Mouse (Mus musculus): ENCODE results near the gene Tmsb10. TPM values are rescaled to one million over a fixed set of nuclear protein-coding genes. Genes with fewer than 3 reads are reported as not detected.

Tmsb10 gene
- total RNA-seq, 2 experiments from 2014 or later: 259 to 303 TPM

- no peak for ATAC-seq (replicated peaks; ENCODE audit: low FRiP score, low TSS enrichment, poor library complexity, severe bottlenecking)
Observed at GRCm38 (mm10) chr6:72957093-72957435, 1.5 kb downstream of the Tmsb10 start.

DNA sequence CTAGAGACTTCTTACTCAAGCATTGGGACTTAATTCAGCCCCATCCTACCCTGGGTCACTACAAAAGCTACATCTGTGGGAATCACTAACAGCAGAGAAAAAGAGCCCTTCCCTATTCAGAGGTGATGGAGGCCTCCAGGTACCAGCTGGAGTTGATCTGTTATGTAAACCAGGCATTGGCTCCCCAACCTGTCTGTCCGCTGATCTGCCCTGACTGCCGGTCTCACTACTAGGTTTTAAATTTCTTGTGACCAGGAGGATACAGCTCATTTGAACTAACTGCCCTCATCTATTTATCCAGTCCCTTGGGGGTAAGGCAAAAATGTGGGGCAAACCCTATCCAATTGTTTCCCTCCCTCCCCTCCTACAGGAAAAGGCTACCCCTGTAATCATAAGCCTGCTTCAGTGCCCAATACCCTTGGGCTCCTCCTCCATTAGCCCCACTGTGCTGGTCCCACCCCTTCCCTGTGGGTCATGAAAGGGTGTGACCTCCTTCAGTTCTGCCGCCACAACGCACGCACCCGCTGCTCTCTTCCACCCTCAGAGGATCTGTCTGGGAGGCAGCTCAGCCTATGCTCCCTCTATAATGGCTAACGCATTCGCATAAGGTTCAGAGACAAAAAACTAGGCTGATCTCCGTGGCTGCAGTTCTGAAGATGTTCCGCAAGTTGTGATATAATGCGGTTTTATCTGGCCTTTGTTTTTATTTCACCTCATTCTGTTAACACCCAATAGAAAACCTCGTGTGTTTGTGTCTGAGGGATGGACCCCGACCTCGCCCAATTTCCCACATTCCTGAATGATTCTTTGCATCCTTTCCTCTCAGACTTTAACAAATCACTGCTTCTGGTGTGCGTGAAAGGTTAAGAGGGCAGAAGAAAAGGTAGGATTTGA lies 2.1 kb downstream of the Tmsb10 start:
- peak; percentile 67 for ATAC-seq (replicated peaks; ENCODE audit: low FRiP score, low TSS enrichment, poor library complexity, severe bottlenecking)

GRCm38 (mm10) chr6:72955517-72956198 lies 2.9 kb downstream of the Tmsb10 start:
- ATAC-seq (replicated peaks; ENCODE audit: low FRiP score, low TSS enrichment, poor library complexity, severe bottlenecking): no peak

DNA sequence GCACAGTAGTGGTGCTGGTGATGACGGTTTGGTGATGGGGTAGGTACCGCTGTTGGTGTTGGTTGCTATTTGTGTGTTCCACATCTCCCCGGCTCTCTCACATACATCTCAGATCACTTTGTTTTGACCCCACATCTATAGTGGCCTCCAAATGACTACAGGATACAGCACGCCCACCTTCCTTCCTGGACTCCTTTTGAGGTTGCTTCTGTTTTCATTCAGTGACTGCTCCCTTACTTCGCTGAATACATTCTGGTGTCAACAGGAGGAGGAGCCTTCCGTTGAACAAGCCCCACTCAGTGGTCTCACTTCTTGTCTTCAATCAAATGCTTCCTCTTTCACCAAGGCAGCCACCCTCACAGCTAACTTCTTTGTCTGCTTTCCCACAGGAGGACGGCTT lies 3.8 kb downstream of the Tmsb10 start:
- ATAC-seq (replicated peaks; ENCODE audit: low FRiP score, low TSS enrichment, poor library complexity, severe bottlenecking): no peak

- ATAC-seq (replicated peaks; ENCODE audit: low FRiP score, low TSS enrichment, poor library complexity, severe bottlenecking): no peak
Observed at GRCm38 (mm10) chr6:72952967-72953366, 5.6 kb downstream of the Tmsb10 start.

GRCm38 (mm10) chr6:72952221-72952620 lies 6.3 kb downstream of the Tmsb10 start:
- ATAC-seq (replicated peaks; ENCODE audit: low FRiP score, low TSS enrichment, poor library complexity, severe bottlenecking): no peak

DNA sequence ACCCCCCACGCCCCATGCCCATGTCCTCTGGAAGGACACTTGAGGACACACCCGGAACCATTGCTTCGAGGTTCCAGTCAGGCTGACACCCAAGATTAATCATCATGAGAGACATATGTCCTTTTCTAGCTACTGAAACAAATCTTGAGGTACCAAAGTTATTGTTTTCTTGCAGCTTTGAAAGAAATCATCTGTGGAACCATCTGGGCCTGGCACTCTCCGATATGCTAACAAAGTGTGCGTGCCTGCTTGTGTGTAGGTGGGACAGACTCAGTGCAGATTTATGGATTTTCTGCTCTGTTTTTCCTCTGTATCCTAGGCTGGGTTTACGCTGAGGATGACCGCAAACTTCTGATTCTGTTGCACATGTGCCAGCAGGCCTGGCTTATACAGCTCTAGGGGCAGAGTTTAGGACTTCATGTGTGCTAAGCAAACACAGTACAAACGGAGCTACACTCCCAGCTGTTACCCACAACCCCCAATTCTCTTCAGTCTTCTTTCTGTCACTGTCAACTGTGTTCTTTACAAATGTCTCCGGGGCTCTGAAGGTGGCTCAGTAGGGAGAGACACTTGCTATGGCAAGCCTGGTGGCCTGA lies 9.3 kb downstream of the Tmsb10 start:
- ATAC-seq (replicated peaks; ENCODE audit: low FRiP score, low TSS enrichment, poor library complexity, severe bottlenecking): no peak

DNA sequence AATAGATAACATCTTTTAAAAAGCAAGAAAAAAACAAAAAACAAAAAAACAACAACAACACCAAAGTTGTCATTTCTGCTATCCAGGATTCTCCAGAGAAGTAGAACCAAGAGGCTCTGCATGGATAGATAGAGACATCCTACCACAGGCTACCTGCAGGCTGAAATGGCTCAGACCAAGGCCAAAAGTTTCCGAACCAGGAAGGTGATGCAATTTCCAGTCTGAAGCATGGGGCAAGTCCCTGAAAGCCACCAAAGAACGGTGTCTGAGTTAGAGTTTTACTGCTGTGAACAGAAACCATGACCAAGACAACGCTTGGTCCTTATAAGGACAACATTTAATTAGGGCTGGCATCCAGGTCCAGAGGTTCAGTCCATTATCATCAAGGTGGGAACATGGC lies 10.2 kb downstream of the Tmsb10 start:
- ATAC-seq (replicated peaks; ENCODE audit: low FRiP score, low TSS enrichment, poor library complexity, severe bottlenecking): no peak

- no peak for ATAC-seq (replicated peaks; ENCODE audit: low FRiP score, low TSS enrichment, poor library complexity, severe bottlenecking)
Observed at GRCm38 (mm10) chr6:72947960-72948359, 10.6 kb downstream of the Tmsb10 start.

DNA sequence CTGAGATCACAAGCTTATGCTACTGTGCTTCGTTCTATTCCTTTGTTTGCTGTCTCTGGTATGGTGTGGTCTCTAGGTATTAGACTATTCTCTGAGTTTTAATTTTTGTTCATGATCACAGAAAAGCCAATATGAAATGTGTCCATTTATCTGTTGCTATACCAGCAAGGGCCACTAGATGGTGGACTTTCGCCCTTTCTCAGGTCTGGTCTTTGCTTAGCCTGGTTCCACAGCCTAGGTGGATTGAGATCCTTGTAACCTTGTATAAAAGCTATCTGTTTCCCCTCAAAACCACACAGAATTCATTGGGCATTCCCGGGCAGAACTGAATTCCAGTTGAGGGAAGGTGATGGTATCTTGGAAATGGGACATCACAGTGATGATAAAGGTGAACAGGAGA lies 18.1 kb downstream of the Tmsb10 start:
- ATAC-seq (replicated peaks; ENCODE audit: low FRiP score, low TSS enrichment, poor library complexity, severe bottlenecking): peak; percentile 75

DNA sequence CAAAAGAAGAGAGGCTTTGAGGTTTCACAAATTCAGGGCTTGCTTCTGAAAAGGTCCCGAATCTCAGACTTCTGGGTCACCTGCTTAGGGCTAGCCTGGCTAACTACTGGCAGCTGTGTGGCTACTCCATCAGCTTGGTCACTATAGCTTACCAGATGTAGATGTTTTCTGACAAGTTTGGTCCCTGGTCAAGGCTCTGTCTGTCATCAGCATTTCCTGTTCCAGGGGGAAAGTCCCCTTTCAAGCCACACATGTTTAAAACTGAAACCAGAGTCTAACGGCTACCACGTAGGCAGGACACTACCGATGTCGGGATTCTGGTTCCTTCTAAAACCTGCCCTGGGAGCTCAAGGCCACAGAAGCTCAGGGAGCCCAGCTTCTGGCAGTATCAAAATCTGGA lies 20.7 kb downstream of the Tmsb10 start:
- 0 out of 2 replicates have a peak, but pooled peaks have one; percentile 23 for ATAC-seq (replicated peaks; ENCODE audit: low FRiP score, low TSS enrichment, poor library complexity, severe bottlenecking)

GRCm38 (mm10) chr6:72937430-72937829 lies 21.1 kb downstream of the Tmsb10 start:
- peak; percentile 36 for ATAC-seq (replicated peaks; ENCODE audit: low FRiP score, low TSS enrichment, poor library complexity, severe bottlenecking)

DNA sequence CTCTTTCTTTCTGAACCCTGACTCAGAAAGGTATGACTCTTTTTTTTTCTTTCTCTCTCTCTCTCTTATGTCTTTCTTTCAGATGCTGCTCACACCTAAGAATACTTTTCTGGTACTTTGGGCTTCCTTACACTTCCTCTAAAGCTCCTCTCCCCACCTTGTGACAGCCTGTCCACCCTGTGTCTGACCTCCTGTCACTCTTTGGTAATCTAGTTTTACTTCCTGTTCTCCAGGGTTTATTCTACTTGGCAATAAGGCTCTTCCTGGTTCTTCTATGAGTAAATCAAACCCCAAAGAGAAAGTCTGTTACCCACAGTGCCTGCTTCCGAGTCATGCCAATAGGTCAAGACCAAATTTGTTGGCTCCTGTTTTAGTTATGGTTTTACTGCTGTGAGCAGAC lies 25.6 kb downstream of the Tmsb10 start:
- ATAC-seq (replicated peaks; ENCODE audit: low FRiP score, low TSS enrichment, poor library complexity, severe bottlenecking): no peak

- no peak for ATAC-seq (replicated peaks; ENCODE audit: low FRiP score, low TSS enrichment, poor library complexity, severe bottlenecking)
Observed at GRCm38 (mm10) chr6:72931533-72931932, 27.0 kb downstream of the Tmsb10 start.

GRCm38 (mm10) chr6:72929795-72930398 lies 28.7 kb downstream of the Tmsb10 start:
- no peak for ATAC-seq (replicated peaks; ENCODE audit: low FRiP score, low TSS enrichment, poor library complexity, severe bottlenecking)

GRCm38 (mm10) chr6:72926755-72927482 lies 31.6 kb downstream of the Tmsb10 start:
- ATAC-seq (replicated peaks; ENCODE audit: low FRiP score, low TSS enrichment, poor library complexity, severe bottlenecking): no peak

DNA sequence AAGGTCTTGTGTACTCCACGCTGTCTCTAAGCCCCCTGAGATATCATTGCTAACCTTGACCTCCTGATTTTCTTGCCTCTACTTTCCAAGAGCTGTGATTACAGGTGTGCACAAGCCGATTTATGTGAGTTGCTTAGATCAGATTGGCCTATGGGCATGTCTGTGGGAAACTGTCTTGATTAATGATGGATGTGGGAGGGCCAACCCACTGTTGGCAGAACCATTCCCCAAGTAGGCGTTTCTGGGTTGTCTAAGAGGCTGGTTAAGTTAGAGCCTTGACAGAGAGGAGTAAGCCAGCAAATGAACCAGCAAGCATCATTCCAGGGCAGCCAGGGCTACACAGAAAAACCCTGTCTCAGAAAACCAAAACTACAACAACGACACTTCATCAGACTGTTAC lies 32.5 kb downstream of the Tmsb10 start:
- no peak for ATAC-seq (replicated peaks; ENCODE audit: low FRiP score, low TSS enrichment, poor library complexity, severe bottlenecking)

DNA sequence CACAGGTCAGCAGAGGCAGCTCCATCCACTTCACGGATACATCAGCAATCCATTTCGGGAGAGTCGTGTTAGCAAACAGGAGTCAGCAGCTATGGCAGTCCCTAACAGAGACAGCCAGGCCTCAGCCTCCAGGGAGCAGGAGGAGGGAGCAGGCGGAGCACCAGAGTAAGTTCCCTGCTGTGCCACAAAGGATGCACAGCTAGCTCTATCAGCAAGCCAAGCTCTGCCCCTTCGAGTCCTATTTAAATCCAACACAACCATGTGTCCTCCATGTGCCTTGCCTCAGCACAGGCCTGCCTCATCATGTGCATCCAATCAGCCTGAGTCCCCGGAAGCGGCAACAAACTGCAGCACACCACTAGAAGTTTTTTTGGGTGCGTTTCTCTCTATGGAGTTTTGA lies 35.2 kb downstream of the Tmsb10 start:
- no peak for ATAC-seq (replicated peaks; ENCODE audit: low FRiP score, low TSS enrichment, poor library complexity, severe bottlenecking)

GRCm38 (mm10) chr6:72921081-72921480 lies 37.5 kb downstream of the Tmsb10 start:
- no peak for ATAC-seq (replicated peaks; ENCODE audit: low FRiP score, low TSS enrichment, poor library complexity, severe bottlenecking)

Measured in megakaryocyte-erythroid progenitor cell, adult 5-6 weeks (primary cell).